Mouse (Mus musculus) urinary bladder, postnatal 25 days (tissue): ENCODE data around the gene Olfr97.
"Not testable (repeated sequence)": the region's sequence is repeated elsewhere in the genome, so short reads cannot be mapped to it uniquely, and the experiment has no call there.

Experiments used
- DNase-seq: peaks from one replicate; pipeline ENCODE4 v3.0.0; 2022; ENCODE audit warnings: low spot score

Olfr97 gene

GRCm38 (mm10) chr17:37237230-37237629 lies at the start of gene Olfr97:
Olfr97 (minus strand) TSS chr17:37237330.
- DNase-seq, result not testable (repeated sequence)

DNA sequence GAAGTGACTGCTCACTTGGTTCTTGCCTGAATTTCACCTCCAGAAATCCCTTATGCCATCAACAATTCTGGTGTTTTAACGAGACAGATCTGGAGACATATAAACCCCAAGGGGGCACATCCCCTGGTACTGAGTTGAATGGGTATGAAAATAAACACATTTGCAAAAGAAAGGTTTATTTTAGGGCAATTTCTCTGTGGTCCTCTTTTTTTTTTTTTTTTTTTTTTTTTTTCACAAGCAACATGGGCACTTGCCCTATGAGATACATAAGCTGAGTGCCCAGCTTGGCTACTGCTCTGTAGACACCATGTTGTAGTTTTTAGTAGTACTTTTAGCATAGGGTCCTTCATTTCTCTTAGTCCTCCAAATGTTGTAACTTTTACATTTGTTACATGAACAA lies 46.2 kb upstream of the Olfr97 start, which contains the start of gene Olfr99:
Olfr99 (minus strand) TSS at position 101 of the 400 bp plus-strand sequence.
- no peak for DNase-seq

DNA sequence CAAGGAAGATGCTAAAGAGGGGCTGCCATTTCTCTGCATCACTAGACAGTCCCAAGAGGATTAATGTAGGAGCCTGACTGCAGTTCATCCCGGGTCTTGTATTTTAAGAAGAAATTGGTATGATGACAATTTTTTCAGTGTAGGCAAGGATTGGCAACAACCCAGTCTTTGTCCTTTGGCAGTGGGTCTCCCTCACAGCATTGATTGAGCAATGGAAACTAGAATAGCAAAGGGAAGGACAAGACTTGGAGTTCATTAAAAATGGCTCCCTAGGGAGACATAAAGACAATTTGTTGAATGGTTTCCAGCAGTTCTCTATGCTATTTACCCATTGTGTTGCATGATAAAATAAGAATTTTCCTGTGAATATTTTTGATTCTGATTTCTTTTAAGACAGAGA lies 43.2 kb upstream of the Olfr97 start:
- no peak for DNase-seq

- DNase-seq, result no peak
These were observed 39.4 kb upstream of the Olfr97 start for GRCm38 (mm10) chr17:37276573-37276972.

GRCm38 (mm10) chr17:37275626-37276248 lies 38.6 kb upstream of the Olfr97 start:
- DNase-seq, result no peak

GRCm38 (mm10) chr17:37270702-37271092 lies 33.6 kb upstream of the Olfr97 start:
- peak; percentile 33 for DNase-seq

GRCm38 (mm10) chr17:37270058-37270701 lies 33.0 kb upstream of the Olfr97 start, which contains the start of gene H2-M3:
H2-M3 (plus strand) TSS chr17:37270220.
- DNase-seq, result peak; percentile 89

- DNase-seq, result no peak
These were observed 26.5 kb upstream of the Olfr97 start, which contains the start of gene Olfr98 for GRCm38 (mm10) chr17:37263626-37264025. Olfr98 (minus strand) TSS chr17:37263749.

- no peak for DNase-seq
These were observed 13.4 kb upstream of the Olfr97 start for GRCm38 (mm10) chr17:37250544-37250943.

DNA sequence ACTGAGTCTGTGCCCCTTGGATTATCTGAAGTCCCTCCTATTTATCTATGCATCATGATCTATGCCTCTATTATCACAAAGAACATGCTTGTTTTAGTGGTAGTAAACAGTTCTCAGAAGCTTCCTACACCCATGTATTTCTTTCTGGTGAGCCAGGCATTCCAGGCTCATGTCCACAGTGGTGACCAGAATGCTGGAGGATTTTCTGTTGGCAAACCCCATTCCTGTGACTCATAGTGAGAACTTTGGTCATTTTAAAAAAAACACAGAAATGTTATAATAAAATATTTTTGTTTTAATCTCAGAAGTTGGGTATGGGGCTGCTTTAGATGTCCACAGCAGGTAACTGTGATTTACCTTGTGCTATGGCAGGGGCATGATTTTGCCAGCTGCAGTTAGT lies 12.3 kb upstream of the Olfr97 start:
- DNase-seq, result no peak

- DNase-seq, result peak; percentile 15
These were observed 9.6 kb upstream of the Olfr97 start for GRCm38 (mm10) chr17:37246715-37247114.

DNA sequence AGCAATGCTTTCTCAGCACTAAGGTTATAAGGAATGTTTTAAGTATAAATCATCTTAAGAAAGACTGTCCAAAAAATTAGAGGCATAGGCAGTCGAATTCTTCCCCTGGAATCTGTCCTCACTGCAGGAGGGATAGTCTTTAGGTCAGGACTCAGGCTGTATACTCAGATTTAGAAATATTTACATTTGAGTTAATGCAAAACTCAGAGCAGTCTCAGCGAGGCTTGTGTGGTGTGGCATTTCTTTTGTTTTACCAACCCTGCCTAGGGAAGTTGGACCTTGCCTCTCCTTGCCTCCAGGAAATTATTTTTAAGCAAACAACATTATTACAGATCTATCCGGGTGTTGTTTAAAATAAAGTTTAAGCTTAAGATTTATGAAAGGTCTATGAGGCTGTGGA lies 5.1 kb upstream of the Olfr97 start:
- DNase-seq, result no peak

- no peak for DNase-seq
These were observed 15.3 kb downstream of the Olfr97 start for GRCm38 (mm10) chr17:37221879-37222278.

DNA sequence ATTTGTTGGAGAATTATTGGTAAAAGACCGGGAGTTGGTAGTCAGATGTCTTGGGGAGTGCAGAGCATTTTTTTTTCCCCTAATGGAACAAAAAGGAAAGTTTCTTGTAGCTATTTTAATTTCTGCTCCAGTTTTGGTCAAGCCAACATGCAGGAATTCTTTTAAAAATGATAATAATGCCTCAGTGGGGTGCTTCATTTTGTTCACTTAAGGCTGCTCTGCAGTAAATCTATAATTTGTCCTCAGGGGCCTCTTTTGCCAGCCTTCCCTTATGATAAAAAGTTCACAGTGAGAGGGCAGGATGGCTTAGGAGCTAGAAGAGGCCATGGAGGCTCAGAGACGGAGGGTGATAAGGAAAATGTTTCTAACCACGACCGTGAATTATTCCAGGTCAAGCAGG lies 17.3 kb downstream of the Olfr97 start, which contains the start of gene Olfr96:
Olfr96 (plus strand) TSS at position 301 of the 400 bp plus-strand sequence.
- DNase-seq, result no peak

DNA sequence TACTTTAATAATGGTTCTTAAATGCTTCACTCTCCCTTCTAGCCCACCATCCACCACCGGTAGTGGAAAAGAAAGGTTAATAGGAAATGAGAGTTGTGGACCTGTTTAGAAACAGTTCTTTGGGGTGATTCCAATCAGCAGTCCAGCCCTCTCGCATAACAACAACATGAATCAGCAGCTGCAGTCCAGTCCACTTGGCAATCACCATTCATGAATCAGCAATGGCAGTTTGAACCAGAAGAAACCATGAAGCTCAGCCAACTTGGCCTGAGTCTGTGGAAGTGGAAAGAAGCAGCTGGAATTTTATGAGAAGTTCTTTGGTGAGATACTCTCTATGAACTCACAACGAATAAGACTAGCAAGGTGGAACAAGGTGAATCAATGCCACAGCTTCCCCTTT lies 18.6 kb downstream of the Olfr97 start:
- DNase-seq, result no peak

DNA sequence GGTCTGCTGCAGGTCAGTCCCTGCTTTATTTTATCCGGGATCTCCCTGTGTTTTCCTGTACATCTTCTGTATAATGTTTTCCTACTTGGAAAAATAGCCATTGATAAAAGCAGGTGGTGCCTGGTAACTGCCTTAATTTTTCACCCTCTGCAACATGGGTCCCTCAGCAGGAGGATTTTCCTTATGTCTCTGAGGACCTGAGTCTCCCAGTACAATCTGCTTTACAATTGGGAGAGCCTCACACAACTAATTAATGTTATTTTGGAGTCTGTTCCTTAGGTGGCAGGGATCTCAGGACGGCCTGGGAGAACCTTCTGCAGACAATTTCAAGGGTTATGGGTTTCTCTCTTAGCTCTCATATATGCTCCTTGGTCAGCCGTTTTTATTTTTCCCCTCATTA lies 24.1 kb downstream of the Olfr97 start, which contains the start of gene Olfr95:
Olfr95 (minus strand) TSS at position 101 of the 400 bp plus-strand sequence.
- no peak for DNase-seq

DNA sequence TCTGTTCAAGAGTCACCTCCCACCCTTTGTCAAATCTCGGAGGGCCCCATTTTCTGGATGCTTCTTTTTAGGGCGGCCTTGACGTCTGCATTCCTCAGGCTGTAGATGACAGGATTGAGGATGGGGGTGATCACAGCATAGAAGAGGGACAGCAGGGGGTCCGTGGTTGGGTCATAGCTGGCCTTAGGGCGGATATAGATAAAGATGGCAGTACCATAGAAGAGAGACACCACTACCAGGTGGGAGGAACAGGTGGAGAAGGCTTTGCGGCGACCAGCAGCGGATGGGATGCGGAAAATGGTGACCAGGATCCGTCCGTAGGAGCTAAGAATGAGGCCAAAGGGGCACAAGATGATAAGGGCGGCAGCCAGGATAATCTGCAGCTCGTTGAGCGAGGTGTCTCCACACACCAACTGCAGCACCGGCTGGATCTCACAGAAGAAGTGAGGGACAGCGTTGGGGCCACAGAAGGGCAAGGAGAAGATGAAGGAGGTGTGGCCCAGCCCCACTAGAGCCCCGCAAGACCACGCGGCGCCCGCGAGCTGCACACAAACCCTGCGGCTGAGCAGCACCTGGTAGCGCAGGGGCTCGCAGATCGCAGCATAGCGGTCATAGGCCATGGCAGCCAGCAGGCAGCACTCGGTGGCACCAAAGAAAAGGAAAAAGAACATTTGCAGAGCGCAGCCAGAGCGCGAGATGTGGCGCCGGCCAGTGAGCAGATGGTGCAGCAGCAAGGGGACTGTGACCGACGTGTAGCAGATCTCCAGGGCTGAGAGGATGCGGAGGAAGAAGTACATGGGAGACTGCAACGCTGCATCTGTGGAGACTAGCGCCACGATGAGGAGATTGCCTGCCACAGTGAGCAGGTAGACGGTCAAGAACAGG lies 26.0 kb downstream of the Olfr97 start:
- no peak for DNase-seq

- no peak for DNase-seq
These were observed 33.3 kb downstream of the Olfr97 start for GRCm38 (mm10) chr17:37203917-37204236.

DNA sequence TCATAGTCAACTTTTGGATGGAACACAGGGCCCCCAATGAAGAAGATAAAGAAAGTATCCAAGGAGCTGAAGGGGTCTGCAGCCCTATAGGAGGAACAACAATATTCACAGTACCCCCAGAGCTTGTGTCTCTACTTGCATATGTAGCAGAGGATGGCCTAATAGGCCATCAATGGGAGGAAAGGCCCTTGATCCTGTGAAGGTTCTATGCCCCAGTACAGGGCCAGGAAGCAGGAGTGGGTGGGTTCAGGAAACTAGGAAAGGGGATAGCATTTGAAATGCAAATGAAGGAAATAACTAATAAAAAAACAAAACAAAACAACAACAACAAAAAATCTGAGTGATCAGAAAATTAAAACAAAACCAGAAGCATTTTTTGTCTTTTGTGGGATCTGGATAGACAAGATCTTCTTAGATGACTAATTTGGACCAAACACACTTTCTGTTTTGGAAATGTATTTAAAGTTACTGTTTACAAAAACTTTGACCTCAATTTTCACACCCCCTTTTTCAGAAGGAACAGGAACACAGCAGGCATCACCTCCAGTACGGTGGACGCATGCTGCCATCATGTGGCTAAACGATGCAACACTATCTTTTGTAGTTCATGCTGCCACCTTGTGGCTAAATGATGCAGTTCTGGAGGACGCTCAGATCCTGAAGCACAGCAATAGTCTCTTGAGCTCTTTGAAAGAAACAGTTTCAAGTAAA lies 33.8 kb downstream of the Olfr97 start:
- peak; percentile 71 for DNase-seq

- DNase-seq, result no peak
These were observed 36.2 kb downstream of the Olfr97 start, which contains the start of gene Olfr94 for GRCm38 (mm10) chr17:37200894-37201293. Olfr94 (minus strand) TSS chr17:37200994.

DNA sequence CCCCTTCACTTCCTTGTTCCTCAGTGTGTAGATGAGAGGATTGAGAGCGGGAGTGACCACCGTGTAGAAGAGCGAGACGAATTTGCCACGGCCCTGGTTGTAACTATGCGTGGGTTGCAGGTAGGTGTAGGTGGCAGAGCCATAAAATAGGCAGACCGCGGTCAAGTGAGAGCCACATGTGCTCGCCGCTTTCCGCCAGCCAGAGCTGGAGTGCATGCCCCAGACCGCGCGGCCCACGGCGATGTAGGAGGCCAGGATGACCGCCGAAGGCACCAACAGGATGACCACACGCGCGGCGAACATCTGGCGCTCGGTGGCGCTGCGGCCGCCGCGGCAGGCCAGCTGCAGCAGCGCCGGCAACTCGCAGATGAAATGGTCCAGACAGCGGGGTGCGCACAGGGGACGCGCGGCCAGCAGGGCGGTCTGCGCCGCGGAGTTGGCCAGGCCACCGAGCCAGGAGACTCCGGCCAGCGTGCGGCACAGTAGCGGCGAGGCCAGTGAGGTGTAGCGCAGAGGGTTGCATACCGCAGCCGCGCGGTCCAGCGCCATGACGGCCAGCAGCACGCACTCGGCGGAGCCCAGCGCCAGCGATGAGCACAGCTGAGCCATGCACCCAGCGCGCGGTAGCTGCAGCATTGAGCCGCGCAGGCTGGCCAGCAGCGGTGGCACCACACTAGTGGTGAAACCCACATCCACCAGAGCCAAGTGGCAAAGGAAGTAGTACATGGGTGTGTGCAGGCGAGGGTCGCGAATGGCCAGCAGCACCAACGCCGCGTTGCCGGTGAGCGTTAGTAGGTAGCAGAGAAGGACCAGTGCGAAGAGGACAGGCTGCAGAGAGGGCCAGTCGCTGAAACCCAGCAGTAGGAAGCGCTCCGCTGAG lies 40.0 kb downstream of the Olfr97 start:
- peak; percentile 10 for DNase-seq
